26 mouse cellular contexts compared by ENCODE assay signal in the genomic region with DNA sequence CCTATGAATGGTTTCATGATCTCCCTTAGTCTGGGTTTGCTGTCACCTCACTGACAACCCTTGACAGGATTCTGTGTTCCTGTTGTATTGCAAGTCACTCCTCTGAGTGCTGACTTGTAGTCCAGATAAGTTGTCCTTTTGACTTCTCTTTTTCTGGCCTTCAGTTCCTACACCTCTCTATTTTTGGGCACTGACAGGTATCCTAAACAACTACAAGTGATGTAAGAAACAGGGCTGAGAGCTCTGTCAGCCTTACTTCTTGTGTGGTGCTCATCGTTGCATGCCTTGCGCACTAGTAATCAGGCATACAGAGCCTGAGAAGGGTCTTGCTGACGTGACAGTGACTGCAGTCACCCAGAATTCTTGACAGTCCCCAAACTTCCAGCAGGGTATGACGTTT.
DNase-seq lines count a peak whose midpoint lies in the region; ATAC-seq lines count a peak whose summit lies in the region.
"Had no signal": no experiment of that assay in that cellular context is flagged by ENCODE, and none has a peak within 500 bp of the region (broad histone marks: within the 10 kb centered on the region; RNA-seq: fewer than 3 reads in every experiment).

No protein-coding gene starts in this region.

- intact Hi-C loops in heart, postnatal 25 days (cut with DNase I) = no loop called here
- intact Hi-C loops in heart, postnatal 14 days (cut with DNase I) = loop anchor here (10.0 kb wide), 1 partner anchor 489 kb away; no protein-coding TSS in a partner anchor

- H3K9me3 ChIP-seq in heart, embryonic 10.5 days = no peaks in the 10 kb centered on the region
- H3K9me3 ChIP-seq in heart, embryonic 13.5 days = no peaks in the 10 kb centered on the region
- no peaks in the 10 kb centered on the region for H3K9me3 ChIP-seq in heart, embryonic 16.5 days (replicated peaks; ENCODE audit: control insufficient read depth, low read length)
- H3K9me3 ChIP-seq: embryonic facial prominence, embryonic 10.5 days; embryonic facial prominence, embryonic 13.5 days; forebrain, embryonic 12.5 days; forebrain, embryonic 15.5 days; hindbrain, embryonic 13.5 days; intestine, embryonic 15.5 days had no signal

- no peaks in the 10 kb centered on the region for H3K27me3 ChIP-seq in heart, embryonic 10.5 days (ENCODE audit: insufficient read depth, poor library complexity, severe bottlenecking)
- no peaks in the 10 kb centered on the region for H3K27me3 ChIP-seq in heart, embryonic 13.5 days (replicated peaks)
- no peaks in the 10 kb centered on the region for H3K27me3 ChIP-seq in heart, embryonic 16.5 days (ENCODE audit: control insufficient read depth, insufficient read depth, low read length)
- H3K27me3 ChIP-seq: embryonic facial prominence, embryonic 13.5 days; forebrain, embryonic 12.5 days; forebrain, embryonic 15.5 days; hindbrain, embryonic 13.5 days; intestine, embryonic 15.5 days had no signal

- H3K9ac ChIP-seq in heart, embryonic 13.5 days = no peak overlapping the region
- no peak overlapping the region for H3K9ac ChIP-seq in heart, embryonic 16.5 days (ENCODE audit: low read length)
- H3K9ac ChIP-seq: embryonic facial prominence, embryonic 13.5 days; forebrain, embryonic 12.5 days; forebrain, embryonic 15.5 days; hindbrain, embryonic 13.5 days; intestine, embryonic 15.5 days had no signal

- no peaks in the 10 kb centered on the region for H3K36me3 ChIP-seq in heart, embryonic 10.5 days
- no peaks in the 10 kb centered on the region for H3K36me3 ChIP-seq in heart, embryonic 13.5 days
- H3K36me3 ChIP-seq in heart, embryonic 16.5 days (ENCODE audit: control insufficient read depth, insufficient read depth) = no peaks in the 10 kb centered on the region
- H3K36me3 ChIP-seq: embryonic facial prominence, embryonic 10.5 days; embryonic facial prominence, embryonic 13.5 days; forebrain, embryonic 12.5 days; forebrain, embryonic 15.5 days; hindbrain, embryonic 13.5 days; intestine, embryonic 15.5 days had no signal

- H3K4me2 ChIP-seq in heart, embryonic 13.5 days = no peak overlapping the region
- no peak overlapping the region for H3K4me2 ChIP-seq in heart, embryonic 16.5 days (ENCODE audit: low read depth, low read length)
- H3K4me2 ChIP-seq: embryonic facial prominence, embryonic 13.5 days; forebrain, embryonic 12.5 days; forebrain, embryonic 15.5 days; hindbrain, embryonic 13.5 days; intestine, embryonic 15.5 days had no signal

- no peaks in the 10 kb centered on the region for H3K4me1 ChIP-seq in heart, embryonic 10.5 days
- H3K4me1 ChIP-seq in heart, embryonic 13.5 days = no peaks in the 10 kb centered on the region
- 0 out of 2 replicates have a peak, but pooled peaks cover 3% of the 10 kb centered on the region for H3K4me1 ChIP-seq in heart, embryonic 16.5 days (ENCODE audit: control insufficient read depth, insufficient read depth, low read length)
- H3K4me1 ChIP-seq: embryonic facial prominence, embryonic 10.5 days; embryonic facial prominence, embryonic 13.5 days; forebrain, embryonic 12.5 days; forebrain, embryonic 15.5 days; hindbrain, embryonic 13.5 days; intestine, embryonic 15.5 days had no signal

- H3K4me3 ChIP-seq in heart, embryonic 10.5 days = no peak overlapping the region
- H3K4me3 ChIP-seq in heart, embryonic 13.5 days = no peak overlapping the region
- no peak overlapping the region for H3K4me3 ChIP-seq in heart, embryonic 16.5 days (ENCODE audit: low read length)
- H3K4me3 ChIP-seq: embryonic facial prominence, embryonic 10.5 days; embryonic facial prominence, embryonic 13.5 days; erythroblast, embryonic 14.5 days; forebrain, embryonic 12.5 days; forebrain, embryonic 15.5 days; hindbrain, embryonic 13.5 days; intestine, embryonic 15.5 days had no signal

- 41% methylated on average over 4 of the region's 4 CpGs for WGBS in heart, embryonic 10.5 days
- whole genome bisulfite sequencing in heart, embryonic 13.5 days = 41% methylated on average over 4 of the region's 4 CpGs
- WGBS in heart, embryonic 16.5 days = 36% methylated on average over 4 of the region's 4 CpGs

- peak; percentile 77; the same call in 1 of the 2 replicates for ATAC-seq in heart, embryonic 13.5 days (ENCODE audit: extremely low read depth, insufficient number of reproducible peaks, low FRiP score, low TSS enrichment)
- ATAC-seq in heart, embryonic 16.5 days (replicated peaks; ENCODE audit: extremely low read depth, insufficient read depth, low FRiP score) = peak; percentile 94
- ATAC-seq: activated CD4-positive, CD25-positive, alpha-beta regulatory T cell, adult 4 months; forebrain, embryonic 15.5 days; hindbrain, embryonic 16.5 days; intestine, embryonic 15.5 days had no signal

- no peak overlapping the region for H3K27ac ChIP-seq in heart, embryonic 10.5 days
- peak overlapping the region; percentile 79 for H3K27ac ChIP-seq in heart, embryonic 13.5 days (replicated peaks)
- peak overlapping the region; percentile 67; the same call in 1 of the 2 replicates for H3K27ac ChIP-seq in heart, embryonic 16.5 days (ENCODE audit: low read length)
- H3K27ac ChIP-seq: embryonic facial prominence, embryonic 10.5 days; embryonic facial prominence, embryonic 13.5 days; forebrain, embryonic 12.5 days; forebrain, embryonic 15.5 days; hindbrain, embryonic 13.5 days; intestine, embryonic 15.5 days had no signal

- DNase-seq in heart, embryonic 10.5 days (ENCODE audit: low spot score) = peak; percentile 75
- no peak for DNase-seq in heart, postnatal 25 days (ENCODE audit: low spot score)
- no peak for DNase-seq in heart, postnatal 14 days
- no peak for DNase-seq in heart, adult 8-10 months (ENCODE audit: low spot score)
- no peak for DNase-seq in spleen, postnatal 10 days (ENCODE audit: low spot score in 2 of 2)
- DNase-seq: adrenal gland, adult 8-10 months; adrenal gland, postnatal 25 days; cerebellum, adult 11-12 months; cerebellum, adult 8-10 months; cerebellum, postnatal 10 days; cerebellum, postnatal 36 days; embryo, embryonic 11 days; gastrocnemius, postnatal 25 days; kidney, adult 11 months; kidney, adult 8-10 months had no signal
